Mouse (Mus musculus) bone marrow, adult 2 months (tissue): Measurements from ENCODE around the gene Aqp12.

Experiments
- CTCF ChIP-seq: fragments of 200-500 bp; IDR thresholded peaks from 2 replicates; pipeline ENCODE4 v1.5.1; 2011; ENCODE audit warnings: low read length, control low read depth; ENCODE audit not compliant: control insufficient read depth, insufficient read depth
- POLR2A ChIP-seq: fragments of 200-500 bp; IDR thresholded peaks from 2 replicates; pipeline ENCODE4 v1.6.1; 2011; ENCODE audit warnings: low read depth, mild to moderate bottlenecking, control low read depth, low read length, borderline replicate concordance; ENCODE audit not compliant: control insufficient read depth

- TF ChIP-seq POLR2A (no peak), CTCF (no peak)
Observed at GRCm38 (mm10) chr1:92979073-92979602, 27.0 kb upstream of the Aqp12 start.
